Mouse (Mus musculus) G1E-ER4 (cell line): ENCODE measurements around the gene Dnhd1. TPM values are rescaled to one million over a fixed set of nuclear protein-coding genes. Genes with fewer than 3 reads are reported as not detected.

ENCODE experiments used
- GATA1 ChIP-seq: IDR thresholded peaks from one replicate; pipeline ENCODE4 v1.8.0; 2012; ENCODE audit warnings: low read length, inconsistent platforms
- polyA plus RNA-seq: library from polyadenylated mRNA; stranded (reverse); fragments of >175 nt; gene quantifications from 2 replicates; pipeline ENCODE4 v1.2.3, GENCODE M21; 2012

The Dnhd1 gene
- not detected in 2 replicates for polyA plus RNA-seq

DNA sequence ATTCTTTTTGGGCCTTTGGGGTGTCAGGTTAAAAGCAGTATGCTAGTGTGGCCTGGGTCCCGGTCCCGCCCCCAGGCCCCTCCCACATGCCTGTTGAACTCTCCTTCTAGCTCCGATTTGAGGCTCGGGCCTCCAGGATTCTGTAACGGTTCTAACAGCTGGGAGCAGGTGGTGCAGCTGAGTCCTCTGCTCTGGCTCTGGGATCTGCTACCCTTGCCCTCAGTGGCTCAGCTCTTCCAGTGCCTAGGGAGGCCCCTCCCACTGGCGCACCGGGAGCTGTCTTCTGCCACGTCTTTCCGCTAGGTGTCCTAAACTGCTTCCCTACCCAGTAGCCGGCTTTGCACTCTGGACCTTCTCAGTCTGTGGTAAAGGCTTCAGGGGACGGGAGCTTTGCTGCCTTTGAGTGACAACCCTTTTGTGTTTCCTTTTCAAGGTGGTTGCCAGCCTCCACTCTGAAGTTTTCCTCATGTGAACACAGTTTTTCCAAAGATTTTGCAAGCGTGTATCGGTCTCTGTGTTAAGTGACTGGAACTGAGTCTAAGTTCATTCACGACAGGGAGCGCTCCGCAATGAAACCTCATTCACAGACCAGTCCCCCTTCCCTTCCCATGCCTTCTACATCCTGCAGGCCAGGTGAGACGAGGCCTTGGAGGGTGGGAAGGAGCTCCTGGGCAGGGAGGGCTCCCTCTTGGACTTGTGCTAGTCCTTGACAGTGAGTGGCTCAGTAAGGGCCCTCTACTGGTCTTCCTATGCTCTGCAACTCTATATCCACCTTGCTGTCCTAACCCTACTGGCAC, at the start of gene Dnhd1:
Gene Dnhd1, plus strand, starts transcription at position 189 of the 797 bp plus-strand sequence.
- no peak for TF ChIP-seq GATA1

- TF ChIP-seq GATA1 = no peak
Observed at GRCm38 (mm10) chr7:105602860-105603623, 47.6 kb upstream of the Dnhd1 start.

- no peak for TF ChIP-seq GATA1
Observed at GRCm38 (mm10) chr7:105608467-105608866, 42.2 kb upstream of the Dnhd1 start.

DNA sequence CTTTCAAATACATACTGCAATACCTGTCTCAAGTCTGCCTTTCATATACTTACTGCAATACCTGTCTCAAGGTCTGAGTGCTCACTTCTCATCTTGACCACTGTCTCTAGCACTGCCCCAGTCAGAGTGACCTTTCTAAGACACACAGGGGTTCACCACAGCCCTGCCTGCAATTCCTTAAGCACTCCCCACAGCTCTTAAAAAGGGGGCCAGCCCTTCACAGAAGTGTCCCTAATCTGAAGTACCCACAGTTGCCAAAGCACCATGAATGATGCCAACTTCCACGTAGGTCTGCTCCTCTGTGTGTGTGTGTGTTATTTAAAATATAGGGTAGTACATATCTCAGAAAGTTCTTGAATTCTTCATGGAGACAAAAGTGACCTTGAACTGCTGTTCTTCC, 38.9 kb upstream of the Dnhd1 start:
- no peak for TF ChIP-seq GATA1

DNA sequence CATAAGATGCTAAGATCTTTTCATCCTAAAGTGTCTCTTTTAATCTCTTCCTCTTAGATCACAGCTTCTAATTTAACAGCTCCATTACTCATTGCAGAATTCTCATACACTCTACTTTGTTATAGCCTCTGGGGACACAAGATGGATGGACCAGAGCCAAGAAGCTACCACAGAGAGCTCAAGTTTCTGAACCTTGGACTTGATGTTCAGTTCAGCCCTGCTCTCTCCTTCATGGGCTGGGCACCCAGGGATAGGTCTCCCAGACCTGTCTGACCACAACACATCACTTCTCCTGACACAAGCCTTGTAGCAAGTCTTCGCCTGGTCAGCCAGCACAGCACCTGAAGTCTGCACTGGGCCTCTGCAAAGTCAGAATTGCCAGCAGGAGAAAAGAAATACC, 36.2 kb upstream of the Dnhd1 start:
- TF ChIP-seq GATA1 = no peak

GRCm38 (mm10) chr7:105615720-105616119, 34.9 kb upstream of the Dnhd1 start:
- no peak for TF ChIP-seq GATA1

DNA sequence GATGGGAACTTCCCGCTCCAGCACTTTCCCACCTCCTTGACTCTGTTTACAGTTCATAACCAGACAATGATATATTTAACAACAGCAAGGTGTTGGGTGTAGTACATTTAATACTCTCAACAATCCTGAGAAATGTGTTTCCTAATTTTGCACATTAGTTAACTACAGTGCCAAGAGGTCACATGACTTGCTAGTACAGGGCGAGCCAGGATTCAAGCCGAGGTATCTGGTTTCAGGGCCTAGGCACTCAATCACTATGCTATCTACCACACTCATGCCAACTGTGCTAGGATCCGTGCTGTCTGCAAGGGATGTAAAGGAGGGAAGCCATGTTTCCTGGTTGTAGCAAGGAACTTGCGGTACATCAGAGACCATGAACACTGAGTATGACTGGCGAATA, 34.1 kb upstream of the Dnhd1 start:
- no peak for TF ChIP-seq GATA1

DNA sequence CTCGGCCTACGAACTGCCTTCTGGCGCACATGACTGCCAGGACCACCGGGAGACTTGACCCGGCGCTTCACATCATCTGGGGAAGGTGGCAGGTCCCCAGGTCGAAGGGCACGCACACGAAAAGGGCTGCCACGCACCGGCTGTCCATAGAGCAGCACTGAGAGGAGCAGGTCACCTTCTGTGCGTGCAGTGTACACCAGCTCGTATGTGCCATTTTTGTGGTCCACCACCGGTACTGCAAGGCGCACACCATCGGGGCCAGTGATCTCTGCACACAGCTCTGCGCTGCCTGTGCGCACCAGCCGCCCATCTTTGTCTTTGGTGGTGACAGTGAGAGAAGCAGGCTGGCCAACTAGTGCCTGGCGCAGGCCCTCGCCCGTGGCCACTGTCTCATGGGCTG, 32.8 kb upstream of the Dnhd1 start:
- no peak for TF ChIP-seq GATA1

- no peak for TF ChIP-seq GATA1
Observed at GRCm38 (mm10) chr7:105619701-105620100, 30.9 kb upstream of the Dnhd1 start.

GRCm38 (mm10) chr7:105621053-105621452, 29.6 kb upstream of the Dnhd1 start:
- no peak for TF ChIP-seq GATA1

GRCm38 (mm10) chr7:105621646-105622292, 28.9 kb upstream of the Dnhd1 start:
- no peak for TF ChIP-seq GATA1

DNA sequence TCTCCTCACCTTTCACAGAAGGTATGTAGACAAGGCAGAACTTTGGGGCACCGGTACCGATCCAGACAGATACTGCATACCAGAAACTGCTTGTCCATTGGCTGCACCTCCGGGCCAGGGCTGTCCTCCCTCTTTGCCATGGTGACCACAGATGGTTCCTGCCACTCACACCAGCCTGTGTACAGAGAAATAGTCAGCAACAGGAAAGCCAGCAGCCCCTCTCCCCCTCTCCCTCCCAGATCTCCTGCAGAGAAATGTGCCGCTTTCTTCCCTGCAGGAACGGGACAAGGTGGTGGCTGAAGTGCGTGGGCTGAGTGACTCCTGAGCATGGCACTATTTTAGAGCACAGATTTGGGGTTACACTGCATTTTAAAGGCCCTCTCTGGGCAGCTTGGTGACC, 25.2 kb upstream of the Dnhd1 start:
- TF ChIP-seq GATA1 = no peak

DNA sequence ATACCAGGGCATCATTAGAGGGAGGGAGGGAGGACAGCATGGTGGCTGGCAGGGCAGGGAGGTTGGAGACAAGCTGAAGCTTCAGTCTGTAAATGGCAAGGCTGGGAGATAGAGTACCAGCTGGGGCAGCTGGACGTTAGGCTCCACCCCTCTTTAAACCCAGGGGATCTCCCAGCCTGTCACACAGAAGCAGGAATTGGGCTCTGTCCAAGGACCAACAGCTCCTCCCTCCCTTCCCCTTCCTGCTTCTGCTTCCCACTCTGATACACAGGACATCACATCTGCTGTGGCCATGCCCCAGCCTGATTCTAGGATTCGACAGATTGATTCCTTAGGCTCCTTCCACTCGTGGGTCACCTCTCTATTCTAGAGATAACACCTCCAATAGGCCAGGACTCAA, 22.0 kb upstream of the Dnhd1 start:
- no peak for TF ChIP-seq GATA1

DNA sequence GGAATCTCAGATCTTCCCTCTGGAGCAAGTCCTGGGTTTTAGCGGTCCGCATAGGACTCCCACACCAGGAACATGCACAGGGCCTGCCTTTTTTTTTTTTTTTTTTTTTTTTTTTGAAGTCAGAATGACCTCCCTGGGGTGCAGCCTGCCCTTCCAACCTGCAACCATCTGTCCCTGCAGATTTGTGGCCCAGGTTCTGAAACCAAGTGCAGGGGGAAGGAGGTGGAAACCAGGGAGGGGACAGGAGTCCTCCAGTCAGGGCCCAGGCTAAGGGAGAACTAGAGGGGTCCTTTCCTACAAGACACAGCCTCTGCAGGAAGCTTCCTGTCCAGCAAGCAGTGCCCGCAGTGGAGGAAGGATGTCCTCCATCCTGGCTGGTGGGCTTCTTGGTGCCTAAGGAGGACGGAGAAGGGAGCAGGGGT, 18.1 kb upstream of the Dnhd1 start:
- no peak for TF ChIP-seq GATA1

- no peak for TF ChIP-seq GATA1
Observed at GRCm38 (mm10) chr7:105633127-105633800, 17.4 kb upstream of the Dnhd1 start, which contains the start of gene Trim3. Gene Trim3 (minus strand): TSS chr7:105633571.

DNA sequence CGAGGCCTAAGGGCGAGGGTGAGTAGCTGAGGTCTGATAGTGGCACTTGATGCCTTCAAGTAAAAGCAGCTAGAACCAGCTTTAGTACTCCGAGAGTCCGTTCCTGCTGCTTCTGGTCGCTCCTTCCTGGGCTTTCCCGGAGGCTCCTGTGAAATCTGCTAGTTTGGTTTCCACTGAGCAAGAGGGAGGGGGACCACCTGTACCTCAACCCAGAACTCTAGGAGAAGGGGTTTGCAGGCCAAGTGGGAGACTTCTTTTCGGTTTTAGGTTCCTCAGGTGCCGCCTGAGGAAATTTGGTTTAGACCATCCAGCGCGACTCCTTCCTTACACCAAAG, 16.9 kb upstream of the Dnhd1 start:
- TF ChIP-seq GATA1 = no peak
